Mouse (Mus musculus) liver, adult 2 months (tissue): ENCODE data around the gene Ascc3. TPM values are rescaled to one million over a fixed set of nuclear protein-coding genes. Genes with fewer than 3 reads are reported as not detected.

ENCODE experiments used
- DNase-seq: peaks from one replicate; pipeline ENCODE4 v3.0.0-alpha.2; 2011; ENCODE audit warnings: low read depth, low spot score; ENCODE audit errors: extremely low read depth
- H3K27ac ChIP-seq: fragments of 200-500 bp; replicated peaks from 2 replicates; pipeline ENCODE4 v1.5.1; 2012; ENCODE audit warnings: low read depth, mild to moderate bottlenecking, control low read depth, inconsistent platforms, low read length; ENCODE audit not compliant: insufficient read depth
- H3K27me3 ChIP-seq: fragments of 200-500 bp; 2 replicates; pipeline ENCODE4 v1.6.1; 2012; ENCODE audit warnings: mild to moderate bottlenecking, moderate library complexity, low read length, inconsistent platforms; ENCODE audit not compliant: control insufficient read depth, insufficient read depth
- H3K36me3 ChIP-seq: fragments of 200-500 bp; 2 replicates; pipeline ENCODE4 v1.6.1; 2012; ENCODE audit warnings: low read length, inconsistent platforms; ENCODE audit not compliant: control insufficient read depth, insufficient read depth
- H3K4me1 ChIP-seq: fragments of 200-500 bp; 2 replicates; pipeline ENCODE4 v1.6.1; 2011; ENCODE audit warnings: low read length; ENCODE audit not compliant: control insufficient read depth, insufficient read depth
- H3K4me3 ChIP-seq: fragments of 200-500 bp; 2 replicates; pipeline ENCODE4 v1.5.1; 2011; ENCODE audit warnings: low read depth, mild to moderate bottlenecking, control low read depth, low read length, moderate library complexity; ENCODE audit not compliant: insufficient read depth
- H3K79me2 ChIP-seq: fragments of 200-500 bp; 2 replicates; pipeline ENCODE4 v1.6.1; 2012; ENCODE audit warnings: inconsistent platforms, mild to moderate bottlenecking, low read length, moderate library complexity; ENCODE audit not compliant: control insufficient read depth, insufficient read depth
- H3K9ac ChIP-seq: fragments of 200-500 bp; 2 replicates; pipeline ENCODE4 v1.6.1; 2012; ENCODE audit warnings: low read depth, mild to moderate bottlenecking, control low read depth, inconsistent platforms, low read length
- CTCF ChIP-seq: fragments of 200-500 bp; IDR thresholded peaks from 2 replicates; pipeline ENCODE4 v1.5.1; 2011; ENCODE audit warnings: low read depth, low read length, control low read depth
- POLR2A ChIP-seq: fragments of 200-500 bp; IDR thresholded peaks from 2 replicates; pipeline ENCODE4 v1.6.1; 2011; ENCODE audit warnings: low read length, control low read depth; ENCODE audit not compliant: insufficient read depth; ENCODE audit errors: extremely low read depth
- WGBS: fragments of 180-500 bp; shearing (Covaris S2); methylation state at CpG from one replicate; pipeline ENCODE4 v1.1.7; 2018; 5-methylcytosine and 5-hydroxymethylcytosine counted together
- polyA plus RNA-seq: library from polyadenylated mRNA; depleted of rRNA; stranded (reverse); fragments of >200 nt; gene quantifications from 2 replicates; pipeline ENCODE4 v1.2.3, GENCODE M21; 2012
- total RNA-seq: library from RNA; depleted of rRNA; stranded (reverse); fragments of >200 nt; gene quantifications from 2 replicates; pipeline ENCODE4 v1.2.3, GENCODE M21; 2014

Ascc3 gene
- total and polyA plus RNA-seq, 2 experiments = 11.8 to 39.3 TPM

DNA sequence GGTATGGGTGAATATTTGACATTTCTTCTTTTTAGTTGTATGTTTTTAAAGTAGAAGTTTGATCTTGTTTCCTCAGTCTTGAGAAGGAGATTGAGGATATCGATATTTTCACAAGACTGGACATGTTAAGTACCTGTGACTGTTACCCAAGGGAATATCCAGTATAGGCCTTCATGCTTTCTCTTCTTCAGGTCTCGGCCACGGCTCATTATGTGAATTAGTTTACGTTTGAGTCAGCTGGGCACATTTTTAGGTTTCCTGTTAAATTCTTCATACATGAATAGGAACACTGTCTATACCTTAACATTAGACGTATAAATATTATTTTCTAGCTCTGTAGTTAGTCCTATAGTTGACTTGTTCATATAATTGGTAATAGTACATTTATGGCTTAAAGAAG, 12.4 kb downstream of the Ascc3 start:
- Histone ChIP-seq H3K36me3 (peaks cover 4% of the 10 kb centered on the region), H3K4me1 (no peaks in the 10 kb centered on the region; the same call in 1 of the 2 replicates), H3K79me2 (peaks cover 3% of the 10 kb centered on the region; the same call in 1 of the 2 replicates), H3K9ac (no peak overlapping the region), H3K4me3 (no peak overlapping the region), H3K27me3 (no peaks in the 10 kb centered on the region), H3K27ac (no peak overlapping the region)
- 98% methylated on average over 5 of the region's 5 CpGs for WGBS
- DNase-seq = no peak
- no peak for TF ChIP-seq POLR2A
- TF ChIP-seq CTCF = no peak

DNA sequence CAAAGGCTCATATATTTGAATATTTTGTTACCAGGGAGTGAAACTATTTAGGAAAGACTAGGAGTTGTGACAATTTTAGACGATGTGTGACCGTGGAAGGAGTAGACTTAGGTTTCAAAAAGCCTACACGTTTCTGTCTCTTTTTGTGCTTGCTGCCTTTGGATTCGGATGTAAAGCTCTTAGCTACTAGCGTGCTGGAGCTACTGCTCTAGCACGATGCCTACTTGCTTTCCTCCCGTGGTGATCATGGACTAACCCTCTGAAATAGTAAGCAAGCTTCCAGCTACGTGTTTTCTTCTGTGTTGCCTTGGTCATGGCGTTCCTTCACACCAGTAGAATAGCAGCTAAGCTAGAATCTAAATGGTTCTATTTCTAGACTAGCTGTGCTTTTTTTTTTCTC, 21.4 kb downstream of the Ascc3 start:
- Histone ChIP-seq H3K36me3 (peaks cover 9% of the 10 kb centered on the region), H3K4me1 (no peaks in the 10 kb centered on the region), H3K27ac (no peak overlapping the region), H3K4me3 (no peak overlapping the region), H3K9ac (no peak overlapping the region), H3K27me3 (no peaks in the 10 kb centered on the region), H3K79me2 (peaks cover 2% of the 10 kb centered on the region; the same call in 1 of the 2 replicates)
- WGBS = 97% methylated on average over 9 of the region's 9 CpGs
- no peak for TF ChIP-seq POLR2A
- TF ChIP-seq CTCF = no peak
- no peak for DNase-seq

DNA sequence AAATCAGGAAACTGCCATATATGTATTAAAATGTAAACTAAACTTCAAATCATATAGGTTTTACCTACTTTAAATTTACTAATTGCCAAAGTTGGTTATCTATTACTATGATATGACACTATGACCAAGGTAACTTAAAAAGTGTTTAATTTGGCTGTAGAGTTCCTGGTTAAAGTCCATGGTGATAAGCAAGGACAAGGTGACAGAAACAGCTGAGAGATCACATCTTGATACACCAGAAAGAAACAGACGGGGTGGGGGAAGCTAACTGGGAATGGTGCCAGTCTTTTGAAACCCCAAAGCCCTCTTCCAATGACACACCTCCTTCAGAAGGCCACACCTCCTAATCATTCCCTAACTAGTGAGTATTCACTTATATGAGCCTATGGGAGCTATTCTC, 33.4 kb downstream of the Ascc3 start:
- H3K9ac ChIP-seq = no peak overlapping the region
- H3K27ac ChIP-seq = no peak overlapping the region
- no peak for TF ChIP-seq POLR2A
- TF ChIP-seq CTCF = no peak
- WGBS = 15% methylated on average over 1 of the region's 1 CpGs
- H3K79me2 ChIP-seq = peaks cover 2% of the 10 kb centered on the region; the same call in 1 of the 2 replicates
- H3K4me3 ChIP-seq = no peak overlapping the region
- no peaks in the 10 kb centered on the region for H3K27me3 ChIP-seq
- no peaks in the 10 kb centered on the region; the same call in none of the 2 replicates for H3K4me1 ChIP-seq
- DNase-seq = peak; percentile 94
- H3K36me3 ChIP-seq = peaks cover 10% of the 10 kb centered on the region

DNA sequence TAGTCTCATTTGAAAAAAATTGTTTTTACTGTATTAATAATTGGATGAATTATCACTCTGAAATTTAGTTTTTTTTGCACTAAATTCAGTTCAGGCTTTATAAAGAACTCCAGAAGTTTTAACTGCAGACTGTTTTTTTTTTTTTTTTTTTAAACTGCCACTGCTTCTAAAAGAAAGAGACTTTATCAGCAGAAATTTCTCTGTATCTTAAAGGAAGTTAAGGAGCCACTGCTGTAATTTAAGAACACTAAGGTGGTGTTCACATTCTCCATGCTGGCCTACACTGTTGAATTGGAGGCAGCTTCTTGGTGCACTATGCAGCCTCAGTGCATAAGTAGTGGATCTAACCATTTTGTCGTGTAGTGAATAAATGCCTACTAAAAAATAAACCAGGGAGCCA, 47.1 kb downstream of the Ascc3 start:
- WGBS = 79% methylated on average over 1 of the region's 1 CpGs

DNA sequence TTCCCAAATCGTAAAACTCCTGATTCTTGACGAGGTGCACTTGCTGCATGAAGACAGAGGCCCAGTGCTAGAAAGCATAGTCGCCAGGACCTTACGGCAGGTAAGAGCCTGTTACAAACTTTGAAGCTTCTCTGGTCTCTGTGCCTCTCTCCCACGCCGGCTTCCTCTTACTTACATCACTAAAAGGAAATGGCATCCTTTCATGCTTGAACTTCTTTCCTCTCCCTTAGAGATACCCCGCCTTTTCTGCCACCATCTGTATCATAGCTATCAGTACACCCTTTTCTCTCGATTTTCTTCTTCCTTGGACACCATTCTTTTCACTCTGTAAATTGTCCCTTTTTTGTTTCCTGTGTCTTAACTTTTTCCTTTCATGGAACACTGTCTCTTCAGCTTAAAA, 58.1 kb downstream of the Ascc3 start:
- no peak for DNase-seq
- Histone ChIP-seq H3K9ac (no peak overlapping the region), H3K27me3 (no peaks in the 10 kb centered on the region), H3K27ac (no peak overlapping the region), H3K36me3 (peaks cover 13% of the 10 kb centered on the region), H3K4me3 (no peak overlapping the region), H3K4me1 (no peaks in the 10 kb centered on the region), H3K79me2 (no peaks in the 10 kb centered on the region)
- 92% methylated on average over 8 of the region's 8 CpGs for WGBS
- TF ChIP-seq POLR2A (no peak), CTCF (no peak)

More for the DNA sequence above, 47.1 kb downstream of the Ascc3 start:
- Histone ChIP-seq H3K4me1 (no peaks in the 10 kb centered on the region), H3K79me2 (no peaks in the 10 kb centered on the region), H3K27ac (no peak overlapping the region), H3K36me3 (peaks cover 10% of the 10 kb centered on the region), H3K4me3 (no peak overlapping the region), H3K9ac (no peak overlapping the region), H3K27me3 (no peaks in the 10 kb centered on the region)
- DNase-seq = no peak
- TF ChIP-seq POLR2A = no peak
- no peak for TF ChIP-seq CTCF

DNA sequence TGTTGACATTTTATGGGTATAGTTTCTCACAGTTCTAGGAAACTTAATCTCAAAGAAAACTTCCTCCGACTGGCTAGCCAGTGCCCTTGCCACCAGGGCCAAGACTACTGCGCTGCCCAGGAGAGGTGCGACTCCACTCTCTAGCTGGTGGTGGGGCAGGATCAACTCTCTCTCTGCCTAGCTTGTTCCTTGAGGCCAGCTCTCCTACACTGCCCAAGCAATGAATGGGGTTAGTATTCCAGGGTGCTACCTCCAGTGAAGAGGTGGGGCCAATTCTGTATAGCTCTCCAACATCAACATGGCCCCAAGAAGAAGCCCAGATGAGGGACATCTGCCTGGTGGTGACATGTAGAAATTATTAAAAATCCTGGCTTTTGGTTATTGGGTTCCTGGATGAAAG, 61.1 kb downstream of the Ascc3 start:
- H3K9ac ChIP-seq = no peak overlapping the region
- no peak overlapping the region for H3K27ac ChIP-seq
- no peaks in the 10 kb centered on the region for H3K27me3 ChIP-seq
- DNase-seq = no peak
- H3K79me2 ChIP-seq = no peaks in the 10 kb centered on the region
- TF ChIP-seq POLR2A (no peak), CTCF (no peak)
- peaks cover 13% of the 10 kb centered on the region for H3K36me3 ChIP-seq
- H3K4me3 ChIP-seq = no peak overlapping the region
- H3K4me1 ChIP-seq = no peaks in the 10 kb centered on the region
- WGBS = 91% methylated on average over 3 of the region's 3 CpGs
